38 mouse cellular contexts compared by ENCODE assay signal in the genomic region with DNA sequence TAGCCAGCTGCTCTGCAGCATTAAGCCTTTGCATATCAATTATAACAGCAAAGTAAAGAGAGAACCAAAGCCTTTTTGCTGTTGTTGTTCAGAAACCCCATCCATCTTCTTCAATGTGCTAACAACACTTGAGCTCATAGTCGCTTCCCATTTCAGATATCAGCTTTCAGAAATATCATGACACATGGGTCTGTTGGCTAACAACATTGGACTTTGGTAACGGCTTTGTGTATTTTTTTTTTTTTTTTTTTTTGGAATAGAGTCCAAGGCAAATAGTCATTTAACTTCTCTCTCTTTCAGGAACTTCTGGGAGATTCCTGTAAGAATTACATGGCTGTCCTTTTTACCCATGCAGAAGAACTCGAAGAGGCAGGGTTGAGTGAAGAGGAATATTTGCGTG. TPM values are rescaled to one million over a fixed set of nuclear protein-coding genes. Genes with fewer than 3 reads are reported as not detected.
"Had no signal": no experiment of that assay in that cellular context is flagged by ENCODE, and none has a peak within 500 bp of the region (broad histone marks: within the 10 kb centered on the region; RNA-seq: fewer than 3 reads in every experiment).

No protein-coding gene starts in this region.

- H3K9me3 ChIP-seq: embryonic facial prominence, embryonic 10.5 days; embryonic facial prominence, embryonic 12.5 days; embryonic facial prominence, embryonic 13.5 days; embryonic facial prominence, embryonic 15.5 days; forebrain, embryonic 10.5 days; forebrain, embryonic 12.5 days; forebrain, embryonic 13.5 days; forebrain, embryonic 15.5 days had no signal

- H3K4me2 ChIP-seq: embryonic facial prominence, embryonic 12.5 days; embryonic facial prominence, embryonic 13.5 days; embryonic facial prominence, embryonic 15.5 days; forebrain, embryonic 12.5 days; forebrain, embryonic 13.5 days; forebrain, embryonic 15.5 days had no signal

- H3K27me3 ChIP-seq: embryonic facial prominence, embryonic 12.5 days; embryonic facial prominence, embryonic 13.5 days; embryonic facial prominence, embryonic 15.5 days; forebrain, embryonic 12.5 days; forebrain, embryonic 13.5 days; forebrain, embryonic 15.5 days had no signal

- H3K9ac ChIP-seq: embryonic facial prominence, embryonic 12.5 days; embryonic facial prominence, embryonic 13.5 days; embryonic facial prominence, embryonic 15.5 days; forebrain, embryonic 12.5 days; forebrain, embryonic 13.5 days; forebrain, embryonic 15.5 days; forebrain, postnatal 0 days had no signal

- DNase-seq: cerebellum, adult 9-11 months; cerebellum, postnatal 10 days; cerebellum, postnatal 14 days; cerebellum, postnatal 25 days; cerebellum, postnatal 36 days; embryo, embryonic 11 days; forebrain, postnatal 0 days; gastrocnemius, adult 2 months; gastrocnemius, postnatal 10 days; gastrocnemius, postnatal 14 days; gastrocnemius, postnatal 25 days; gastrocnemius, postnatal 36 days; heart, adult 11 months; heart, adult 18-20 months; heart, adult 2 months had no signal

- H3K36me3 ChIP-seq: embryonic facial prominence, embryonic 10.5 days; embryonic facial prominence, embryonic 12.5 days; embryonic facial prominence, embryonic 13.5 days; embryonic facial prominence, embryonic 15.5 days; forebrain, embryonic 10.5 days; forebrain, embryonic 12.5 days; forebrain, embryonic 15.5 days had no signal

- H3K27ac ChIP-seq: embryonic facial prominence, embryonic 10.5 days; embryonic facial prominence, embryonic 12.5 days; embryonic facial prominence, embryonic 13.5 days; embryonic facial prominence, embryonic 15.5 days; forebrain, embryonic 10.5 days; forebrain, embryonic 12.5 days; forebrain, embryonic 13.5 days; forebrain, embryonic 15.5 days; gastrocnemius, adult 2 months; heart, adult 2 months had no signal

- ATAC-seq: forebrain, embryonic 13.5 days; forebrain, embryonic 14.5 days; forebrain, embryonic 15.5 days; forebrain, embryonic 16.5 days; forebrain, postnatal 0 days had no signal

- H3K4me1 ChIP-seq: embryonic facial prominence, embryonic 10.5 days; embryonic facial prominence, embryonic 12.5 days; embryonic facial prominence, embryonic 13.5 days; embryonic facial prominence, embryonic 15.5 days; forebrain, embryonic 10.5 days; forebrain, embryonic 12.5 days; forebrain, embryonic 13.5 days; forebrain, embryonic 15.5 days had no signal

- H3K4me3 ChIP-seq: embryonic facial prominence, embryonic 10.5 days; embryonic facial prominence, embryonic 12.5 days; embryonic facial prominence, embryonic 13.5 days; embryonic facial prominence, embryonic 15.5 days; erythroblast, embryonic 14.5 days; forebrain, embryonic 10.5 days; forebrain, embryonic 12.5 days; forebrain, embryonic 13.5 days; forebrain, embryonic 15.5 days; gastrocnemius, adult 2 months; heart, adult 2 months had no signal

RNA-seq across cellular contexts. Expression of a gene that starts 14.5 kb away (rescaled TPM):
- total RNA-seq: common myeloid progenitor, adult 5-6 weeks; forebrain, postnatal 0 days; gastrocnemius, adult 18-20 months; gastrocnemius, adult 2 months; gastrocnemius, adult 8-10 months; gastrocnemius, postnatal 10 days; gastrocnemius, postnatal 14 days; gastrocnemius, postnatal 25 days; gastrocnemius, postnatal 36 days; gastrocnemius, postnatal 4 days; granulocyte monocyte progenitor cell, adult 5-6 weeks; heart, adult 18-20 months; heart, adult 2 months; heart, adult 8-10 months had no signal
- polyA plus RNA-seq: cortical plate, adult 2 months; embryonic facial prominence, embryonic 10.5 days; embryonic facial prominence, embryonic 11.5 days; embryonic facial prominence, embryonic 12.5 days; embryonic facial prominence, embryonic 13.5 days; embryonic facial prominence, embryonic 14.5 days; embryonic facial prominence, embryonic 15.5 days; erythroblast, embryonic 14.5 days; forebrain, embryonic 10.5 days; forebrain, embryonic 11.5 days; forebrain, embryonic 12.5 days; forebrain, embryonic 13.5 days; forebrain, embryonic 14.5 days; forebrain, embryonic 15.5 days; forebrain, embryonic 16.5 days; forebrain, postnatal 0 days; frontal cortex, adult 2 months; gonadal fat pad, adult 2 months; heart, adult 2 months had no signal
